Mouse (Mus musculus) limb, embryonic 11.5 days (tissue): Measurements from ENCODE around the gene Mov10. TPM values are rescaled to one million over a fixed set of nuclear protein-coding genes. Genes with fewer than 3 reads are reported as not detected.

Source experiments
- ATAC-seq: fragments of 200-750 bp; cut with Nextera tagmentation; 2 replicates; pipeline ENCODE4 v1.8.0; 2017; ENCODE audit warnings: low read depth; ENCODE audit not compliant: insufficient number of reproducible peaks, low FRiP score, low TSS enrichment
- DNase-seq: peaks from one replicate; pipeline ENCODE4 v3.0.0-alpha.2; 2015; ENCODE audit warnings: low spot score
- H3K27ac ChIP-seq: fragments of 300-500 bp; sonication (generic); replicated peaks from 2 replicates; pipeline ENCODE4 v1.5.1; 2014; ENCODE audit warnings: low read depth, mild to moderate bottlenecking, low read length
- H3K27me3 ChIP-seq: fragments of 300-500 bp; sonication (generic); 2 replicates; pipeline ENCODE4 v1.6.1; 2014; ENCODE audit warnings: mild to moderate bottlenecking, low read length, mixed read lengths; ENCODE audit not compliant: control insufficient read depth, insufficient read depth
- H3K36me3 ChIP-seq: fragments of 300-500 bp; sonication (generic); 2 replicates; pipeline ENCODE4 v1.6.1; 2014; ENCODE audit warnings: mild to moderate bottlenecking, low read length, moderate library complexity, mixed read lengths; ENCODE audit not compliant: control insufficient read depth, insufficient read depth
- H3K4me1 ChIP-seq: fragments of 300-500 bp; sonication (generic); 2 replicates; pipeline ENCODE4 v1.6.1; 2014; ENCODE audit warnings: low read length, mixed read lengths; ENCODE audit not compliant: control insufficient read depth, insufficient read depth
- H3K4me2 ChIP-seq: fragments of 300-500 bp; sonication (generic); 2 replicates; pipeline ENCODE4 v1.6.1; 2014; ENCODE audit warnings: low read depth, mild to moderate bottlenecking, moderate library complexity; ENCODE audit not compliant: severe bottlenecking
- H3K4me3 ChIP-seq: fragments of 300-500 bp; sonication (generic); 2 replicates; pipeline ENCODE4 v1.5.1; 2014; ENCODE audit warnings: low read depth, low read length
- H3K9ac ChIP-seq: fragments of 300-500 bp; sonication (generic); 2 replicates; pipeline ENCODE4 v1.6.1; 2014; ENCODE audit warnings: mild to moderate bottlenecking, low read length
- H3K9me3 ChIP-seq: fragments of 300-500 bp; sonication (generic); 2 replicates; pipeline ENCODE4 v1.6.1; 2016; ENCODE audit warnings: low read length; ENCODE audit not compliant: control insufficient read depth
- WGBS: fragments of 180-500 bp; shearing (Covaris S2); extraction: QIAGEN DNeasy Blood & Tissue Kit; methylation state at CpG from one replicate; pipeline ENCODE4 v1.1.7; 2014; 5-methylcytosine and 5-hydroxymethylcytosine counted together
- polyA plus RNA-seq: library from polyadenylated mRNA; unstranded; fragments of >200 nt; fragmentation: Nextera tagmentation; extraction: Ambion mirVana; gene quantifications from 2 replicates; pipeline ENCODE4 v1.2.1, GENCODE M21; 2014

The Mov10 gene
- polyA plus RNA-seq, 1 experiment from 2014 or later: 61.4 TPM

GRCm38 (mm10) chr3:104796430-104797082 lies 21.8 kb downstream of the Mov10 start:
- H3K36me3 ChIP-seq: peaks cover 29% of the 10 kb centered on the region
- peak; percentile 21 for DNase-seq

DNA sequence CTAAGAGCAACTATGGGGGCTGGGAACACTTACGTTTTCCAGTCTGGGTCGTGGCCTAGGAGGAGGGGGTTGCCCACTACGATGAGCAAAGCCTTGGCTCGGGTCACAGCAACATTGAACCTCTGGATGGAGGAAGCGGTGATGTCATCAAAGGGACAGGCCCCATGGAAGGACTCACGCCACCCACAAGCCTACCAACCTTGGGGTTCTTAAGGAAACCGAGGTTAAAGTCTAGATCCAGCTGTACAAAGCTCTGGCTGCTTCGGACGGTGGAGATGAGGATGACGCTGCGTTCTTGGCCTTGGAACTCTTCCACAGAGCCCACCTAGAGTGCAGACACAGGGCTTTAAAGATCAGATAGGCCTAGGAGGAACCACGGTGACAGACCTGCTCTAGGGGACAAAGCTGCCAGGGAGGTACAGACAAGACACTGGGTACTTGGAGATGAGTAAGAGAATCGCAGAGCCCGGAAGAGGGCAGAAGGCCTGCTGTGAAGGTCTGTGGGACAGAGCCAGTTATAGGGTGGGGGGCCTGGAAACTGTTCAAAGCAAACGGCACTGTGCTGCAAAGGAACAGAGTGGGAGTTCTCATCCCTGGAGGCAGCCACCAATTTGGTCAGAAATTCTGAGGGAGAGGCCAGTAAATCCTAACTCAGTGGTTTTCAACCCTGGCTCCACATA lies 22.6 kb downstream of the Mov10 start:
- Histone ChIP-seq H3K9ac (no peak overlapping the region), H3K36me3 (peaks cover 25% of the 10 kb centered on the region; the same call in 1 of the 2 replicates), H3K4me1 (peaks cover 39% of the 10 kb centered on the region), H3K9me3 (no peaks in the 10 kb centered on the region), H3K27ac (no peak overlapping the region), H3K27me3 (no peaks in the 10 kb centered on the region), H3K4me3 (no peak overlapping the region), H3K4me2 (no peak overlapping the region)
- DNase-seq (peak; percentile 21), ATAC-seq (no peak)
- 66% methylated on average over 15 of the region's 15 CpGs for WGBS

More at GRCm38 (mm10) chr3:104796430-104797082, 21.8 kb downstream of the Mov10 start:
- H3K4me3 ChIP-seq: no peak overlapping the region
- 85% methylated on average over 15 of the region's 15 CpGs for WGBS
- H3K9ac ChIP-seq: no peak overlapping the region
- peaks cover 32% of the 10 kb centered on the region for H3K4me1 ChIP-seq
- H3K4me2 ChIP-seq: no peak overlapping the region
- no peaks in the 10 kb centered on the region for H3K27me3 ChIP-seq
- H3K9me3 ChIP-seq: no peaks in the 10 kb centered on the region
- no peak for ATAC-seq
- no peak overlapping the region for H3K27ac ChIP-seq

DNA sequence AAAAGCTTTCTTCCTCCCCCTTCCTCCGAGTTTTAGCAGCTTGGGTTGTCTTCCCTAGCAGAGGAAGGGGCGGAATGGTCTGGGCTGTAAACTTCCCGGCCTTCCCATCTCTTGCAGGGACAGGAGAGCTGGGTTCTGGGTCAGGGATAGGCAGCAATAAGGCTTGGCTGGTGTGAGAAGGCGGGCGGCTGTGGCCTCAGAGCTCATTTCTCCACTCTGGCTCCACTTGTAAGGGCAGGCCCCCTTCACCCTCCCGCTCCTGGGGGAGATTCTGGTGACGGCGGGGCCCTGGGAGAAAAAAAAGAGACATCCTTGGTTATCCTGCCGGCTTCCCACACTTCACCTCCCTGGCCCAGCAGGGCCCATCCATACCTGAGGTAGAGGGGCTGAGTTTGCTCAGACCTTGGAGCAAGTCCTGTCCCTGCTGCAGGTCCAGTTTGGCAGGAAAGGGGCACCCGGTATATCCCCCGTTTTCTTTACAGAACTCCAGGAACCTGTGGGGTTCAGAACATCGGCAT lies 23.4 kb downstream of the Mov10 start:
- H3K9me3 ChIP-seq: no peaks in the 10 kb centered on the region
- no peak for ATAC-seq
- H3K4me2 ChIP-seq: no peak overlapping the region
- H3K27ac ChIP-seq: no peak overlapping the region
- peak; percentile 25 for DNase-seq
- H3K27me3 ChIP-seq: no peaks in the 10 kb centered on the region
- H3K4me3 ChIP-seq: no peak overlapping the region
- peaks cover 45% of the 10 kb centered on the region for H3K4me1 ChIP-seq
- H3K9ac ChIP-seq: no peak overlapping the region
- 50% methylated on average over 12 of the region's 12 CpGs for WGBS
- peaks cover 21% of the 10 kb centered on the region; the same call in 1 of the 2 replicates for H3K36me3 ChIP-seq

DNA sequence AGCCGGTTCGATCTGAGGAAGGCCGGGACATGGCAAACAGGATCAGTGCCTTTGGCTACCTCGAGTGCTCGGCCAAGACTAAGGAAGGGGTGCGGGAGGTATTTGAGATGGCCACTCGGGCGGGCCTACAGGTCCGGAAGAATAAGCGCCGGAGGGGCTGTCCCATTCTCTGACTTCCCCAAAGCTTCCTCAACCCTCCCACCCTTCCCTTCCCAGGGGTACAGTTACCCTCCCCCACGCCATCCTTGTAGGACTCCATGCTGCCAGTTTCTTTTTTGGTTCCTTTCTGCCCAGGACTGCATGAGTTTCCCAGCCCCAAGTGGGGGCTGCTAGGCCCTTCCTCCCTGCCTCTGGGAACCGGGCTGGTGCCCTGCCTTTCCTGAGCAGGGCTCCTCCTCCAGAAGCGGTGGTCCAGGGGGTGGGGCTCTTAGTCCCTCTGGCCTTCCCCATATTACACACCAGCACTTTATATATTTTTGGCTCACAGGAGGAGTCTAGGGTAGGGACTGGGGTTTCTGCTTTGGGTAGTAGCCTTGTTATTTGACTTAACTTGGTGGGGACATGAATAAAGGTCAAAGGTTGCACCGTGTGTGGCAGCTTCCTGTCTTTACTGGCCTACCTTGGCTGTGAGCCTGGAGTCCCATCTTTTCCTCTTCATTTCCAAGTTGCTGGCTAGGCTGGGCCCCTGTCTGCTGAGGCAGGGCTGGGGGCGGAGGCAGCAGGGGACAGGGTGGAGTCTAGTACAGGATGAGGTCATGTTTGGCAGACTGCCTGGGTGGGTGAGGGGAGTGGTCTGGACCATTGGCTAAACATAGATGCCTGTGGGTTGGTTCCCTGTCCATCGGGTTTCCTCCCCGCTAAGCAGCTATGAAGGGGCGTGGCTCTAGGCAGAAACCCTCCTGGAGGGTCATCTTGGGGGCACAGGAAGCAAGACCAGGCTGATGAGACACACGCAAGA lies 24.2 kb downstream of the Mov10 start:
- Histone ChIP-seq H3K9ac (no peak overlapping the region), H3K27me3 (no peaks in the 10 kb centered on the region), H3K36me3 (peaks cover 15% of the 10 kb centered on the region; the same call in 1 of the 2 replicates), H3K4me1 (peaks cover 48% of the 10 kb centered on the region), H3K4me3 (no peak overlapping the region), H3K4me2 (no peak overlapping the region), H3K27ac (peak overlapping the region; percentile 72), H3K9me3 (no peaks in the 10 kb centered on the region)
- WGBS: 50% methylated on average over 20 of the region's 20 CpGs
- peak; percentile 92 for DNase-seq
- peak; percentile 87 for ATAC-seq

GRCm38 (mm10) chr3:104792360-104793270 lies 25.7 kb downstream of the Mov10 start:
- DNase-seq (no peak), ATAC-seq (no peak)
- no peak overlapping the region for H3K4me3 ChIP-seq
- peaks cover 48% of the 10 kb centered on the region for H3K4me1 ChIP-seq
- no peak overlapping the region for H3K4me2 ChIP-seq
- no peak overlapping the region for H3K9ac ChIP-seq
- 74% methylated on average over 15 of the region's 15 CpGs for WGBS
- H3K27ac ChIP-seq: no peak overlapping the region
- no peaks in the 10 kb centered on the region for H3K9me3 ChIP-seq
- no peaks in the 10 kb centered on the region for H3K27me3 ChIP-seq
- H3K36me3 ChIP-seq: peaks cover 14% of the 10 kb centered on the region; the same call in 1 of the 2 replicates

DNA sequence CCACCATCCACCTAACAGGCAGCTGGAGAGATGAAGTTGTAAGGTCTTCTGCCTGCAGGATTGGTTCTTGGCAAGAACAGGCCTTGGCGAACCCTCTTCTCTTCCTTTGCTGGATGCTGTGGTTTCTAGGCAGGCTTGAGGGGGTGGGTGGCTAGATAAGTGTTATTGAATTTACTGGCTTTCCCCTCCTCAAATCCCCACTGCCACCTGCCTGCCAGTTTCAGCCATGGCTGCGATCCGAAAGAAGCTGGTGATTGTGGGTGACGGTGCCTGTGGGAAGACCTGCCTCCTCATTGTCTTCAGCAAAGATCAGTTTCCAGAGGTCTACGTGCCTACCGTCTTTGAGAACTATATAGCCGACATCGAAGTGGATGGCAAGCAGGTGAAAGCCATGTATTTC lies 26.7 kb downstream of the Mov10 start:
- Histone ChIP-seq H3K4me1 (peaks cover 48% of the 10 kb centered on the region), H3K9ac (0 out of 2 replicates have a peak overlapping the region, but pooled peaks have one; percentile 37), H3K9me3 (no peaks in the 10 kb centered on the region), H3K36me3 (peaks cover 13% of the 10 kb centered on the region; the same call in 1 of the 2 replicates), H3K4me3 (no peak overlapping the region), H3K27ac (0 out of 2 replicates have a peak overlapping the region, but pooled peaks have one; percentile 11), H3K4me2 (peak overlapping the region; percentile 92), H3K27me3 (no peaks in the 10 kb centered on the region)
- no peak for DNase-seq
- ATAC-seq: no peak
- 96% methylated on average over 8 of the region's 8 CpGs for WGBS

DNA sequence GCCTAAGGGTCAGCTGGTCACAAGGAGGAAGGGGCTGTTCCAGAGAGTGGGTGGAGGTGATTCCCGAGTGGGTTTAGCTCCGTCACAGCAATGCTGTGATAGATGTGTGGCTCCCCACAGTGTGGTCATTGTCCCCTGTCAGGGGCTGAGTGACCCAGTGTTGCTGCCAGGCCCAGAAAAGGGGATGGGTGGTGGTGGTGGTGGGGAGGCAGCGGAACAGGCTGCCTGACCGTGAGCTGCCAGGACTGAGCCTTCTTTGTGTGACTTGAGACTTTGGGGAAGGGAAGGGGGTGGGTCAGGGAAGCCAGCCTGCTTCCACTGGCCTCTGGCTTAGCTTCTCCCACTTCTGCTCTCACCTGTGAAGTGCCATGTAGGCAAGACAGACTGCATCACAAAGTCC lies 27.3 kb downstream of the Mov10 start:
- ATAC-seq: no peak
- H3K4me2 ChIP-seq: peak overlapping the region; percentile 92
- H3K9ac ChIP-seq: peak overlapping the region; percentile 80
- peak overlapping the region; percentile 90 for H3K27ac ChIP-seq
- H3K4me1 ChIP-seq: peaks cover 46% of the 10 kb centered on the region
- DNase-seq: no peak
- H3K27me3 ChIP-seq: no peaks in the 10 kb centered on the region
- peaks cover 9% of the 10 kb centered on the region; the same call in 1 of the 2 replicates for H3K36me3 ChIP-seq
- WGBS: 23% methylated on average over 4 of the region's 4 CpGs
- peak overlapping the region; percentile 70 for H3K4me3 ChIP-seq
- H3K9me3 ChIP-seq: no peaks in the 10 kb centered on the region
